Mouse (Mus musculus) myocyte (in vitro differentiated cells): ENCODE measurements around the gene Gm20388. TPM values are rescaled to one million over a fixed set of nuclear protein-coding genes. Genes with fewer than 3 reads are reported as not detected.
A peak's percentile ranks its signal among the peaks of the same experiment; 100 is the strongest.

Experiments used
- H3K27me3 ChIP-seq: one replicate; pipeline ENCODE4 v1.6.1; 2011; ENCODE audit not compliant: control insufficient read depth, insufficient read depth, insufficient read length
- H3K36me3 ChIP-seq: one replicate; pipeline ENCODE4 v1.6.1; 2011; ENCODE audit not compliant: control insufficient read depth, insufficient read depth
- H3K4me2 ChIP-seq: one replicate; pipeline ENCODE4 v1.6.1; 2011; ENCODE audit warnings: low read depth, control low read depth
- H3K4me3 ChIP-seq: one replicate; pipeline ENCODE4 v1.5.1; 2011; ENCODE audit warnings: mild to moderate bottlenecking, control low read depth, moderate library complexity
- H3K79me2 ChIP-seq: one replicate; pipeline ENCODE4 v1.6.1; 2011; ENCODE audit not compliant: control insufficient read depth, insufficient read depth
- H3ac ChIP-seq: one replicate; pipeline ENCODE4 v1.6.1; 2011; ENCODE audit not compliant: control insufficient read depth, insufficient read length
- CEBPB ChIP-seq: IDR thresholded peaks from 2 replicates; pipeline ENCODE4 v1.6.1; 2011; ENCODE audit warnings: mild to moderate bottlenecking, moderate library complexity; ENCODE audit not compliant: poor library complexity, insufficient read depth, severe bottlenecking
- E2F4 ChIP-seq: IDR thresholded peaks from one replicate; pipeline ENCODE4 v1.6.1; 2011; ENCODE audit warnings: mild to moderate bottlenecking, control low read depth, moderate library complexity; ENCODE audit not compliant: insufficient read depth
- MAX ChIP-seq: IDR thresholded peaks from one replicate; pipeline ENCODE4 v1.6.1; 2011; ENCODE audit warnings: low read depth, mild to moderate bottlenecking, control low read depth
- MYOD1 ChIP-seq, 3 experiments: IDR thresholded peaks; one replicate each; pipeline ENCODE4 v1.6.1; 2011; ENCODE audit warnings: control low read depth in 2 of 3, low read depth in 2 of 3, mild to moderate bottlenecking in 2 of 3, moderate library complexity in 1 of 3; ENCODE audit not compliant: insufficient read length in 2 of 3, control insufficient read depth in 1 of 3
- MYOG ChIP-seq, 3 experiments: IDR thresholded peaks; one replicate each; pipeline ENCODE4 v1.6.1; 2011; ENCODE audit warnings: control low read depth in 2 of 3, low read depth in 2 of 3, mild to moderate bottlenecking in 2 of 3; ENCODE audit not compliant: insufficient read length in 2 of 3, control insufficient read depth in 1 of 3, insufficient read depth in 1 of 3
- POLR2A ChIP-seq: IDR thresholded peaks from one replicate; pipeline ENCODE4 v1.6.1; 2011; ENCODE audit warnings: low read depth, mild to moderate bottlenecking, control low read depth, moderate library complexity; ENCODE audit not compliant: insufficient read length
- POLR2AphosphoS2 ChIP-seq: IDR thresholded peaks from one replicate; pipeline ENCODE4 v1.6.1; 2011; ENCODE audit warnings: low read depth, control low read depth; ENCODE audit not compliant: insufficient read length
- REST ChIP-seq: IDR thresholded peaks from one replicate; pipeline ENCODE4 v1.6.1; 2011; ENCODE audit warnings: mild to moderate bottlenecking, control low read depth, moderate library complexity; ENCODE audit not compliant: insufficient read depth, insufficient read length
- SRF ChIP-seq: IDR thresholded peaks from one replicate; pipeline ENCODE4 v1.6.1; 2011; ENCODE audit warnings: low read depth; ENCODE audit not compliant: control insufficient read depth, insufficient read length
- TCF12 ChIP-seq: IDR thresholded peaks from one replicate; pipeline ENCODE4 v1.6.1; 2011; ENCODE audit warnings: mild to moderate bottlenecking, control low read depth; ENCODE audit not compliant: poor library complexity, insufficient read depth, severe bottlenecking
- TCF3 ChIP-seq: IDR thresholded peaks from one replicate; pipeline ENCODE4 v1.6.1; 2011; ENCODE audit warnings: low read depth, control low read depth; ENCODE audit not compliant: insufficient read length
- USF1 ChIP-seq: IDR thresholded peaks from one replicate; pipeline ENCODE4 v1.6.1; 2011; ENCODE audit warnings: low read depth, mild to moderate bottlenecking, control low read depth, moderate library complexity
- polyA plus RNA-seq: library from polyadenylated mRNA; unstranded; fragments of >200 nt; fragmentation: generic; extraction: Trizol; gene quantifications from one replicate; pipeline ENCODE4 v1.2.1, GENCODE M21; 2012; ENCODE audit warnings: missing spikeins

Gm20388 gene
- polyA plus RNA-seq, 1 experiment = 15.3 TPM

DNA sequence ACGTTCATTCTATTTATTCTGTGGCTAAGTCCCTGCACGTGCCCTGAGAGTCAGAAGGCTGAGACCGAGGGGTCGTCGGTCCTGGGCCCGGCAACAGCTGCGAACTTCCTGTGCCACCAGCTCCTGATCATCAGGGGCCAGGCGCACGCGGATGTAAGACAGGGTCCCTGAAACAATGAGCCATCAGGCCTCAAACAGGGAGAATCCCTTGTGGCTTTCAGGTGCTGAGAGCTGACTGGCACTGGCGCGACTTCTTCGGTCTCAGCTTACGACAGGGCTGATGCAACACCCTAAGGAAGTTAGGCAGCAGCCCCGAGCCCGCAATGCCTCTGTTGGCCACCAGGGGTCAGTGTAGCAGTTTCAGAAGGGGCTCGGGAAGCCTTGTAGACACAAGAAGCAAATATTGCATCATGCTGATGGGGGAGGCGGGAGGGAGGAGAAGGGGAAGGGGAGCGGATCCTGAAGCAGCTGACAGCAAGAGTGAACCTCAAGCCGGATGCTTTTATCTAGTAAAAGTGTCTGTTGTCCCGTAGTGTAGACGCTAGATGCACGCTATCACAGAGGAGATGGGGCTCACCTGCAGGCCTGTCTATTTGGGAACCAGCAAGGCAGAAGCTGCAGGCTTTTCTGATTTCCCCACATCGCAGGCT is 1940.3 kb downstream of the Gm20388 start:
- Histone ChIP-seq H3ac (no peak overlapping the region), H3K27me3 (no peaks in the 10 kb centered on the region), H3K4me3 (peak overlapping the region; percentile 14), H3K79me2 (no peaks in the 10 kb centered on the region), H3K36me3 (no peaks in the 10 kb centered on the region), H3K4me2 (peak overlapping the region; percentile 85)
- TF ChIP-seq USF1 (no peak), TCF3 (no peak), TCF12 (no peak), POLR2A (peak; percentile 36), MYOG (IDR thresholded peaks at IDR 0.05; ENCODE audit: control insufficient read depth in 1 of 3, insufficient read depth in 1 of 3, insufficient read length in 2 of 3, low read depth in 2 of 3) (peak in 2 of 3 experiments; percentile 64 to 84), MAX (no peak), REST (no peak), CEBPB (peak; percentile 98), POLR2AphosphoS2 (peak; percentile 62), E2F4 (no peak), MYOD1 (IDR thresholded peaks at IDR 0.05; ENCODE audit: control insufficient read depth in 1 of 3, insufficient read length in 2 of 3, low read depth in 2 of 3) (peak in 2 of 3 experiments; percentile 22 to 64), SRF (no peak)

GRCm38 (mm10) chr8:121851716-121852115 is 1941.1 kb downstream of the Gm20388 start:
- no peak overlapping the region for H3ac ChIP-seq
- H3K27me3 ChIP-seq = no peaks in the 10 kb centered on the region
- TF ChIP-seq TCF3 = no peak
- TF ChIP-seq POLR2AphosphoS2 = peak; percentile 18
- H3K4me2 ChIP-seq = peak overlapping the region; percentile 63
- H3K36me3 ChIP-seq = no peaks in the 10 kb centered on the region
- no peaks in the 10 kb centered on the region for H3K79me2 ChIP-seq
- no peak overlapping the region for H3K4me3 ChIP-seq

DNA sequence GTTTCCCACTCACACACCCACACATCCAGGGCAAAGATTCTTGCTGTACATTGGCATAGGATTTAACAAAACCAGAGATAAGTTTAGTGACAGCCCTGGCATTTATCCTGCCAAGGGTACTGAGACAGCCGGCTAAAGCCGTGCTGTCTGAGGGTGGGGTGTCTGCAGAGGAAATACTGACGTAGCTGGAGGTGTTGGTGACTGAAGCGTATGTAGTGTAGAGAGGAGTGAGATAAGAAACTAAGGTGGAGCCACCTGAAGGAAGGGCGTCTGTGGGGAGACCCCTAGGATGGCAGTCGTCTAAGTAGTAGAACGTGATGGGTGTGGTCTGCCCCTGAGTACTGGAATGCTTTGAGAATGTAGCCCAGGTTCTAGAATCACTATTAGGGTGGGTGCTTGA is 1941.8 kb downstream of the Gm20388 start:
- TF ChIP-seq MYOG (IDR thresholded peaks at IDR 0.05; ENCODE audit: control insufficient read depth in 1 of 3, insufficient read depth in 1 of 3, insufficient read length in 2 of 3, low read depth in 2 of 3) = no peak
- no peak for TF ChIP-seq SRF
- no peak for TF ChIP-seq TCF12
- no peak for TF ChIP-seq MAX
- no peak for TF ChIP-seq REST
- TF ChIP-seq POLR2A = no peak
- no peak for TF ChIP-seq USF1
- TF ChIP-seq TCF3 = no peak
- TF ChIP-seq POLR2AphosphoS2 = no peak
- no peak for TF ChIP-seq CEBPB
- no peak for TF ChIP-seq E2F4
- TF ChIP-seq MYOD1 (IDR thresholded peaks at IDR 0.05; ENCODE audit: control insufficient read depth in 1 of 3, insufficient read length in 2 of 3, low read depth in 2 of 3) = no peak
- Histone ChIP-seq H3K79me2 (no peaks in the 10 kb centered on the region), H3K36me3 (no peaks in the 10 kb centered on the region)

GRCm38 (mm10) chr8:121853586-121853985 is 1942.9 kb downstream of the Gm20388 start:
- Histone ChIP-seq H3ac (no peak overlapping the region), H3K27me3 (no peaks in the 10 kb centered on the region), H3K36me3 (no peaks in the 10 kb centered on the region), H3K4me2 (no peak overlapping the region), H3K79me2 (no peaks in the 10 kb centered on the region), H3K4me3 (no peak overlapping the region)
- TF ChIP-seq E2F4 = no peak
- no peak for TF ChIP-seq MYOG (IDR thresholded peaks at IDR 0.05; ENCODE audit: control insufficient read depth in 1 of 3, insufficient read depth in 1 of 3, insufficient read length in 2 of 3, low read depth in 2 of 3)
- TF ChIP-seq USF1 = no peak
- no peak for TF ChIP-seq POLR2AphosphoS2
- TF ChIP-seq SRF = no peak

More for the DNA sequence above, 1941.8 kb downstream of the Gm20388 start:
- Histone ChIP-seq H3ac (no peak overlapping the region), H3K4me3 (no peak overlapping the region), H3K4me2 (no peak overlapping the region), H3K27me3 (no peaks in the 10 kb centered on the region)

DNA sequence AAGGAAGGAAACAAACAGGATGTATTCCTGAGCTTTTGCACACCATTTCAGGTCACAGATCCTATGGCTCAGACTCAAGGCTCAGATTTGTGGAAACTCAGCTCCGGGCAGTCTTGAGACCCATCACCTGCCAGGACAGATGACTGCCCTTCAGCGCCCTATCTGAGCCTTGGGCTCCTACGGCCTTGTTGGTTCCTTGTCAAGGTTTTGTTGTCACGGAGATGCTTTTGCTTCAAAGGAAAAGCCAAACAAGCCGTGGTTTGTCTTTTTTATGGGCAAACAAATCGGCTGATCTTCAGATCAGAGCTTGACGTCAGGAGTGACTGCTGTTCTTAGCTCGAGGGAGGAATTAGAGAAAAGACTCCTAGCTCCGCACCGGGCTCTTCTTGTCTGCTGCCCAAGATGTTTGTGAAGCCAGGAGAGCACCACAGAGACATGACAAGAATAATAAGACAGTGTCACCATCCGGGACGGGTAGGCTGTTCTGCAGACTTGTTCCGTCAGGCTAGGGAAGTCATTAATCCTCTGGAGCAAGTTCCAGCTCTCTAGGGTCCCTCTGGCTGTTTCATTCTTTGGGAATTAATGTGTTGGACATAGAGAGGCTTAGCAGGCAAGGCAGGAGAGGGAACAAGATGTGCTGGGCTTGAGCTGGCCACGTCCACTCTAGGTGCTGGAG is 1945.6 kb downstream of the Gm20388 start:
- H3K36me3 ChIP-seq = no peaks in the 10 kb centered on the region
- no peak overlapping the region for H3K4me3 ChIP-seq
- H3K79me2 ChIP-seq = no peaks in the 10 kb centered on the region
- TF ChIP-seq MYOG (IDR thresholded peaks at IDR 0.05; ENCODE audit: control insufficient read depth in 1 of 3, insufficient read depth in 1 of 3, insufficient read length in 2 of 3, low read depth in 2 of 3) (no peak), POLR2A (no peak), E2F4 (no peak), POLR2AphosphoS2 (no peak), CEBPB (no peak), MAX (no peak), REST (no peak), TCF12 (no peak), MYOD1 (IDR thresholded peaks at IDR 0.05; ENCODE audit: control insufficient read depth in 1 of 3, insufficient read length in 2 of 3, low read depth in 2 of 3) (no peak), USF1 (no peak), TCF3 (no peak), SRF (no peak)
- H3K27me3 ChIP-seq = no peaks in the 10 kb centered on the region
- H3K4me2 ChIP-seq = no peak overlapping the region
- H3ac ChIP-seq = no peak overlapping the region
